In genomic region chr6:52957730-52958129, GRCm38 (mm10) we compare ENCODE assay signal across 8 mouse cellular contexts.
DNase-seq lines count a peak whose midpoint lies in the region; ATAC-seq and TF ChIP-seq lines count a peak whose summit lies in the region.

No protein-coding gene starts in this region.

- no peak overlapping the region for H3K27ac ChIP-seq in midbrain, embryonic 14.5 days (replicated peaks; ENCODE audit: low read depth, low read length)
- no peak overlapping the region for H3K27ac ChIP-seq in midbrain, embryonic 16.5 days (ENCODE audit: low read length)
- no peak overlapping the region for H3K27ac ChIP-seq in liver, embryonic 14.5 days

- no peak overlapping the region for H3K4me3 ChIP-seq in midbrain, embryonic 14.5 days (replicated peaks; ENCODE audit: low read depth, low read length)
- H3K4me3 ChIP-seq in midbrain, embryonic 16.5 days (ENCODE audit: low read depth, low read length), result no peak overlapping the region
- no peak overlapping the region for H3K4me3 ChIP-seq in liver, embryonic 14.5 days (ENCODE audit: insufficient read depth in 1 of 2, low read depth in 2 of 2, low read length in 2 of 2)

- H3K4me1 ChIP-seq in midbrain, embryonic 14.5 days (ENCODE audit: control insufficient read depth, insufficient read depth, low read length), result peaks cover under 1% of the 10 kb centered on the region
- peaks cover under 1% of the 10 kb centered on the region; the same call in 1 of the 2 replicates for H3K4me1 ChIP-seq in midbrain, embryonic 16.5 days (ENCODE audit: control insufficient read depth, insufficient read depth, low read length)
- H3K4me1 ChIP-seq in liver, embryonic 14.5 days (replicated peaks; ENCODE audit: control insufficient read depth in 2 of 2, insufficient read depth in 2 of 2, low read length in 1 of 2), result no peaks in the 10 kb centered on the region

- TF ChIP-seq CTCF in liver, embryonic 14.5 days (IDR thresholded peaks at IDR 0.05; ENCODE audit: low read depth), result peak; percentile 96

- no peaks in the 10 kb centered on the region for H3K36me3 ChIP-seq in midbrain, embryonic 14.5 days (ENCODE audit: control insufficient read depth, insufficient read depth, low read length)
- no peaks in the 10 kb centered on the region for H3K36me3 ChIP-seq in midbrain, embryonic 16.5 days (ENCODE audit: control insufficient read depth, insufficient read depth, low read length)
- H3K36me3 ChIP-seq in liver, embryonic 14.5 days (replicated peaks; ENCODE audit: control insufficient read depth, insufficient read depth, low read depth), result no peaks in the 10 kb centered on the region

- H3K9me3 ChIP-seq in midbrain, embryonic 14.5 days (ENCODE audit: control insufficient read depth, low read length), result no peaks in the 10 kb centered on the region
- no peaks in the 10 kb centered on the region for H3K9me3 ChIP-seq in midbrain, embryonic 16.5 days (replicated peaks; ENCODE audit: control insufficient read depth, low read length, poor library complexity, severe bottlenecking)
- H3K9me3 ChIP-seq in liver, embryonic 14.5 days (ENCODE audit: control insufficient read depth, low read length), result no peaks in the 10 kb centered on the region

- H3K9ac ChIP-seq in midbrain, embryonic 14.5 days (replicated peaks; ENCODE audit: low read length), result no peak overlapping the region
- H3K9ac ChIP-seq in midbrain, embryonic 16.5 days (ENCODE audit: low read depth, low read length), result no peak overlapping the region
- no peak overlapping the region for H3K9ac ChIP-seq in liver, embryonic 14.5 days (replicated peaks)

- TF ChIP-seq EP300 in liver, embryonic 14.5 days (IDR thresholded peaks at IDR 0.05; ENCODE audit: low read depth), result no peak

- peak; percentile 82 for DNase-seq in midbrain, embryonic 14.5 days
- peak; percentile 77 for DNase-seq in adrenal gland, postnatal 25 days
- DNase-seq in embryo, embryonic 11.5 days (ENCODE audit: low read depth, low spot score), result peak; percentile 51
- peak; percentile 67 for DNase-seq in kidney, adult 9 months
- peak; percentile 17 for DNase-seq in liver, embryonic 14.5 days (ENCODE audit: low read depth in 3 of 3, low spot score in 3 of 3)
- peak; percentile 57 for DNase-seq in right cerebral cortex, adult 18-20 months
- DNase-seq in urinary bladder, postnatal 25 days (ENCODE audit: low spot score), result peak; percentile 74

- no peak overlapping the region for H3K4me2 ChIP-seq in midbrain, embryonic 14.5 days (ENCODE audit: low read length)
- no peak overlapping the region for H3K4me2 ChIP-seq in midbrain, embryonic 16.5 days (ENCODE audit: low read length)
- no peak overlapping the region for H3K4me2 ChIP-seq in liver, embryonic 14.5 days (ENCODE audit: low read depth)

- 7% methylated on average over 4 of the region's 4 CpGs for WGBS in midbrain, embryonic 14.5 days
- WGBS in midbrain, embryonic 16.5 days, result 8% methylated on average over 4 of the region's 4 CpGs
- WGBS in liver, embryonic 14.5 days (ENCODE audit: insufficient replicate concordance), result 2% methylated on average over 4 of the region's 4 CpGs

- ATAC-seq in midbrain, embryonic 14.5 days (ENCODE audit: low FRiP score, low TSS enrichment), result no peak
- ATAC-seq in midbrain, embryonic 16.5 days, result no peak
- no peak for ATAC-seq in liver, embryonic 14.5 days (ENCODE audit: insufficient read depth)

- H3K27me3 ChIP-seq in midbrain, embryonic 14.5 days (ENCODE audit: control insufficient read depth, insufficient read depth, low read length), result no peaks in the 10 kb centered on the region
- no peaks in the 10 kb centered on the region for H3K27me3 ChIP-seq in midbrain, embryonic 16.5 days (ENCODE audit: control insufficient read depth, insufficient read depth, low read depth, low read length)
- H3K27me3 ChIP-seq in liver, embryonic 14.5 days (ENCODE audit: control insufficient read depth, insufficient read depth, low read length), result no peaks in the 10 kb centered on the region

Comparison
In these comparisons a context has a peak if more than half of its experiments do, and no peak if none do; other contexts are left out.
1. DNase-seq: peak in every context shown above with its lines; median percentile 82 in midbrain, embryonic 14.5 days; 77 in adrenal gland, postnatal 25 days; 74 in urinary bladder, postnatal 25 days; 67 in kidney, adult 9 months; 57 in right cerebral cortex, adult 18-20 months; 51 in embryo, embryonic 11.5 days; 17 in liver, embryonic 14.5 days.